Mouse (Mus musculus) retina, postnatal 1 day (tissue): ENCODE measurements around the gene Eml3.
"Not testable (repeated sequence)": the region's sequence is repeated elsewhere in the genome, so short reads cannot be mapped to it uniquely, and the experiment has no call there.

ENCODE experiments used
- DNase-seq: peaks from one replicate; pipeline ENCODE4 v3.0.0-alpha.2; 2012

Gene Eml3

GRCm38 (mm10) chr19:8953135-8954039, 24.0 kb downstream of the Eml3 start, which contains the start of gene Tut1:
Gene Tut1, plus strand, starts transcription at chr19:8953847.
- DNase-seq = peak; percentile 98

- peak; percentile 6 for DNase-seq
Observed at GRCm38 (mm10) chr19:8954171-8954570, 24.8 kb downstream of the Eml3 start.

- DNase-seq = no peak
Observed at GRCm38 (mm10) chr19:8962256-8962655, 32.9 kb downstream of the Eml3 start.

DNA sequence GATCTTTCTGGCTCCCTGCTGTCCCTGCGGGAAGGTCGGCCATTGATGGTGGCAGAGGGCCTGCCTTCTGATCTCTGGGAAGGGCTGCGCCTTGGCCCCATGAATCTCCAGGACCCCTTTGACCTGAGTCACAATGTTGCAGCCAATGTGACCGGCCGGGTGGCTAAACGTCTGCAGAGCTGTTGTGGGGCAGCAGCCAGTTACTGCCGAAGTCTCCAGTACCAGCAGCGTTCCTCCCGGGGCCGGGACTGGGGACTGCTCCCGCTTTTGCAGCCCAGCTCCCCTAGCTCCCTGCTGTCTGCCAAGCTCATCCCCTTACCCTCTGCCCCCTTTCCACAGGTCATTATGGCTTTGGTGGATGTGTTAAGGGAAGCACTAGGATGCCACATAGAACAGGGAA, 35.7 kb downstream of the Eml3 start:
- DNase-seq = no peak

DNA sequence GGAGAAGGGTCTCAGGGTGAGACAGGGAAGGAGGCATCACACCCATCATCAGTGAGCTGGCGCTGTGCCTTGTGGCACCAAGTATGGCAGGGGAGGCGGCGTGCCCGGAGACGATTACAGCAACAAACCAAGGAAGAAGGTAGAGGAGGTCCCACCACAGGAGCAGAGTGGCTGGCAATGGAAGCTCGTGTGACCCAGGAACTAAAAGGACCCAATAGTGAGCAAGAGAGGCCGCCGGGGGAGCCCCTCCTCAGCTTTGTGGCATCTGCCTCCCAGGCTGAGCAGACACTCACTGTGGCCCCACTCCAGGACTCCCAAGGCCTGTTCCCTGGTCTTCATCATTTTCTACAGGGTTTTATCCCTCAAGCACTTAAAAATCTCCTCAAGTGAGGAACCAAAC, 36.4 kb downstream of the Eml3 start:
- DNase-seq = no peak

DNA sequence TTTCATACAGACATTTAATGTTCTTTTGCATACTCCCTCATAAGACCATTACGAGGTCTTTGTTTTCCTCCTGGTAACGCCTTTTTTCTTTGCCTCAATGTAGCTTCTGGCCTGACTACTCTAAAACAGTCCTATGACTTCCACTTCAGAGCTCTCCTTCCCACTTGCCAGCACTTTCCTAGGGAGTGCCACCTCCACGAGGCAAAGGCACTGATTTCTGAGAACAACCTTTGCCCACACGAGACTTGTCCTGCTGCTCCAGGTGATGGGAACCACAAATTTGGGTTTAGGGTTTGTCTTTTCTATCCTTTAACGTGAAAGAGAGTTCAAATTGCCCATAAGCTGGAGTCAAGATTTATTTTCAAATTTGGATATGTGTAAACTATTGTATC, 36.8 kb downstream of the Eml3 start:
- DNase-seq = no peak

- peak; percentile 100 for DNase-seq
Observed at GRCm38 (mm10) chr19:8966590-8967372, 37.4 kb downstream of the Eml3 start, which contains the start of gene Eef1g. Gene Eef1g, plus strand, starts transcription at chr19:8967041.

- DNase-seq = no peak
Observed at GRCm38 (mm10) chr19:8967373-8967743, 38.0 kb downstream of the Eml3 start.

- no peak for DNase-seq
Observed at GRCm38 (mm10) chr19:8967893-8968292, 38.5 kb downstream of the Eml3 start.

GRCm38 (mm10) chr19:8972491-8972890, 43.1 kb downstream of the Eml3 start:
- not testable (repeated sequence) for DNase-seq

- no peak for DNase-seq
Observed at GRCm38 (mm10) chr19:8974638-8975037, 45.3 kb downstream of the Eml3 start.

DNA sequence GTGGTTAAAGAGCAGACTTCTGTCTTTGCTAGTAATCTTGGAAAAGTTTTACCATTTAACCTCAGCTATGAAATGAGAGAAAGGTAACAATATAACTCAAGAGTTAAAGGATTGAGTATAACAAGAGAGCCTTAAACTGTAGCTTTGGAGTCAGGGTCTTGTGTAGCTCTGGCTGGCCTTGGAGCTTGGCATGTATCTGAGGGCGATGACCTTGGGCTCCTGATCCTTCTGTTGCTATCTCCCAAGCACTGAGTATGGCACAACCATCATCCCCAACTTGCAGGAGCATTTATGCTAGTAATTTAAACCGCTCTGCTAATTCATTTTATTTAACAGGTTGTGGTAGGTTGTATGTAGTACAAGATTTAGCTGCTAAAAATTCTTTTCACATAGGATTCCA, 46.1 kb downstream of the Eml3 start:
- no peak for DNase-seq

DNA sequence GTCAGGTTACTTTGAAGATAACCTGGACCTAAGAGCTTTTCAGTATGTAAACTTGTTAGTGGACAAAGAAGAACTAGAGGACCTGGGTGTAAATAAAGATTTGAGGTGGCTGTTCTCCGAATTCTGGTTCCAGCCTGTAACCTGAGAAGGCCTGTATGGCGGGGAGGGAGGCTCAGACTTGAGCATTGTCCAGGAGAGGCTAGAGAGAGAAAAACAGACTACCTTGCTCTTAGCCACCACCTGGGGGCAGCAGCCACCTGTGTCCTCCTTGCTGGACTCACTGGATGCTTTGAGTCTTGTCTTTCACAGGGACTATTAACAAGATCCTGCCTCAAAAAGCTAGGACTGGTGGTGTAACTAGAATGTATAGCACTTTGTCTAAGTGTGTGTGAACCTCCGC, 47.2 kb downstream of the Eml3 start:
- peak; percentile 62 for DNase-seq

GRCm38 (mm10) chr19:8980771-8981170, 51.4 kb downstream of the Eml3 start:
- DNase-seq = no peak

- DNase-seq = no peak
Observed at GRCm38 (mm10) chr19:8981450-8982168, 52.3 kb downstream of the Eml3 start.

- no peak for DNase-seq
Observed at GRCm38 (mm10) chr19:8982303-8983149, 53.2 kb downstream of the Eml3 start.

DNA sequence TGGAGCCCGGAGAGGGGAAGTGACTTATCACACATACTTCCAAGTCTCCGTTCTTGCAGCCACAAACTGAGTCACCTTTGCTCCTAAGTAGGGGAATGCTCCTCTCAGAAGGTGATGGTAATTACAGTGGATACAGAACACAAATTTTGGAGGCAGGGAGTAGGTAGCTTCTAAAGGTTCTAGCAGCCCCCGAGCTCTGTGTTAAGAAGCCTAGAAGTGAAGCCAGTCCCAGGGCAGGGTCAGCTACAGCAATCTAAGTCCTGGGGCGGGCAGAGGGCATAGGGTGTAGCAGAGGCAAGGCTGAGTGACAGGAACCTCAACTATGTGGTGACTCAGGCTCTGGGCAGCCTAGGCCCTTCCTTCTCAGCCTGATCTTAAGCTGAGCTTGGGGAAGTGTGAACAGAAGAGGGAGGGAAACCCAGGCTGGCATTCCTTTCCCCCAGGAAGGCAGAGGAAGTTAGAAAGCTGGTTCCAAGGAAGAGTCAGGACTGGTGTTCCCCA, 53.8 kb downstream of the Eml3 start:
- no peak for DNase-seq

DNA sequence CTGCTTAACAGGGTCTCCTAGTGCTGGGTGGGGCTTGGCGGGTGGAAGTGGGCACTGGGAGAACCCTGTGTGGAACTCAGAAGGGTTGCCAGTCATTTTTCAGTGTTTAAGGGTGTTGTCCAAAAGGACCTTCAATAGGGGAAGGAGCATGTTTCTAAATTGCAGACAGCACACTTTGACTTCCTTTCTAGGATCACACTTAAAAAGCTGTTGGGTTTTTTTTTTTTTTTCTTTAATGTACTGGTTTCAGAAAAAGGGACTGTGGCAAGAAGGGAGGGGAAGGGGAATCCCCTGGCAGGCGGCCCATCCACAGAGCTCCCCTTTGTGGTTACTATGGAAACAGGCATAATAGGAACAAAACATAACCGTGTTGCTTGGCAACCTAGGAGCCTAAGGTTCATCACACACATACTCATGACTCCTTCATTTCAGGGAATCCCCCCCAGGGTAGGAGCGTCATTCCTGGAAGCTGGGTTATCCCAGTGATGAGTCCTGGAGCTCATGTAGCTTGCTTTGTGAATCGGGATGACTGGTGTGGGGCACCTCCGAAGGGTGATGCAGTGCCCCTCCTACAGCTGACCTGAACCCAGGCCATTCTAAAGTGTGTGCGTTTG, 55.0 kb downstream of the Eml3 start:
- peak; percentile 92 for DNase-seq

DNA sequence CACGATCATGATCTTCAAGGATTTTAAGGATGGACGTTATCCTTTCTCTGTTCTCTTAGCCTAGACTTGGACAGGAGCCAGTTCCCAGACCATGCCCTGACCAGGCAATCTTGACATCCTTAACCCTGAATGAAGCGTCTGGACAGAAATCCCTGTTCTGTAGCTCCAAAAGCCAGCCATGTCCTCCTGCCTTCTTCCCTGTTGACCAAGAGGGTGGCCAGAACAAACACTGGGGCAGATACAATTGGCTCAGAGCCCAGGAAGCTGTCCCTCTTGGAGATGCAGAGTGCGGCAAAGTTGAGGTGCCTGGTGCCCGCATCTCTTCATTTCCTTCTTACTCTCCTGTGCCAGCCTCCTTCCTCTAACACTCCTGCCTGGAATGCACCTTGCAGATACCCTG, 56.5 kb downstream of the Eml3 start:
- no peak for DNase-seq

- DNase-seq = no peak
Observed at GRCm38 (mm10) chr19:8987816-8988215, 58.5 kb downstream of the Eml3 start.

GRCm38 (mm10) chr19:8988346-8989065, 59.2 kb downstream of the Eml3 start:
- no peak for DNase-seq
